Mouse (Mus musculus) lung, adult 2 months (tissue): ENCODE data around the gene Nol6.

ENCODE experiments used
- CTCF ChIP-seq: fragments of 200-500 bp; IDR thresholded peaks from 2 replicates; pipeline ENCODE4 v1.5.1; 2011; ENCODE audit warnings: mild to moderate bottlenecking, low read length, control low read depth; ENCODE audit not compliant: insufficient read depth
- POLR2A ChIP-seq: fragments of 200-500 bp; IDR thresholded peaks from 2 replicates; pipeline ENCODE4 v1.6.1; 2011; ENCODE audit warnings: low read depth, mild to moderate bottlenecking, control low read depth, low read length, borderline replicate concordance; ENCODE audit errors: extremely low read depth

DNA sequence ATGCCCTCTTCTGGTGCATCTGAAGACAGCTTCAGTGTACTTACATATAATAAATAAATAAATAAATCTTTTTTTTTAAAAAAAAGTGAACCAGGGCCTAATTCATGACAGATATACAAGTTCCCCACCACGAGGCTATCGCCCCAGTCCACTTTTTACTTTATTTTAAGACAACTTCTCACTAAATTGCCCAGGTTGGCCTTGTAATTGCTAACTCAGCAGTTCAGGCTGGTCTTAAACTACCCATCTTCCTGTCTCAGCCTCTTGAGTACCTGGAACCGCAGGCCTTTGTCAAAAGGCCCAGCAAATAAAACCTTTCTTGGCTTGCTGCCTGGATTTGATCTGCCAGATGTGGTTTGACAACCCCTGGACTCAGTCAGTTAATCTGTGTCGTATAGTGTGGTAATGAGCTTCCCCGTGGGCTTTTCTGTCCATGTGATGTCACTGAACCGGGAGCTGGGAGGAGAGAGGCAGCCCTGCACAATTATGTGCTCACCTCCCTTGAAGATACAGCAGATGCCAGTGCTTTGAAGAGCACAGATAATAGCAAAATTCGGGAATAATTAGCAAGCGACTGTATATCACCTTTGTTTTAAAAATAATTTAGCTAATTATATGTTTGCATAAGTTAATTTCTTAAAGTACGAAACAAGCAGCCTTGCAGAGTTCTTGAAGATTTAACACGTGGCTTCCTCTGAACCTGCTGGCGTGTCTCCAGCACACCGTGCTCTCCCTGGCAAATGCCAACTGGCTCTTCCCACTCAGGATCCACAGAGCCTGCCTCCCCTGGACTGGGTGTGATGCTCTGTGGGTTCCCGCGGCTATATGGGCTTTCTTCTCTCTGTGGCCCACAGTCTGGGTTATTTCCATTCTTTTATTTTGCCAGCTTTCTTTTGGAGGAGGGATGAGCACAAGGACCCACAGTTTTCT lies 52.5 kb downstream of the Nol6 start:
- TF ChIP-seq POLR2A: no peak
- no peak for TF ChIP-seq CTCF
